Mouse (Mus musculus): ENCODE results near the gene H6pd. TPM values are rescaled to one million over a fixed set of nuclear protein-coding genes. Genes with fewer than 3 reads are reported as not detected.

The H6pd gene
- total and polyA plus RNA-seq, 2 experiments from 2014 or later = 3.2 to 12.6 TPM

DNA sequence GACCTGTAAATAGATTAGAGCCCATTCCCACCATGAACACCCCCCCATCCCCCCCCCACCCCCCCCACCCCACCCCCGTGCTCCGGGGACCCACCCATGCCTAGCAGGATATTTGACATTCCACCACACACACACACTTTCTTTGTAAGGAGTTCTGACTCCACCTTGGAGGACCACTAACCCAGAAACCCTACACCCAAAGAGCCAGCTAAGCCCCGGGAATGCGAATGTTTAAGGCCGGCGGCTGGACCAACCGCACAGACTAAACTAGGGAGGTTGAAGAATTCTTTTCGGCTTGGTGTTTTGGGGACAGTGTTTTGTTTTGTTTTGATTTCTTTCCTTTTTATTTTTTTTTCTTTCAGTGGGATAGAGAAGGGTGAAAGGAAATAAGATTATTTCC is 70.1 kb downstream of the H6pd start:
- no peak for DNase-seq (ENCODE audit: low spot score)
- H3K4me2 ChIP-seq (ENCODE audit: low read depth, low read length, poor library complexity, severe bottlenecking) = no peak overlapping the region
- no peaks in the 10 kb centered on the region for H3K36me3 ChIP-seq (ENCODE audit: insufficient read depth, low read length)
- H3K9me3 ChIP-seq (ENCODE audit: low read length) = no peaks in the 10 kb centered on the region
- 61% methylated on average over 8 of the region's 8 CpGs for WGBS
- no peak overlapping the region for H3K4me3 ChIP-seq (ENCODE audit: low read depth, low read length)
- H3K27me3 ChIP-seq (ENCODE audit: insufficient read depth, low read length) = no peaks in the 10 kb centered on the region
- peaks cover 3% of the 10 kb centered on the region; the same call in 1 of the 2 replicates for H3K4me1 ChIP-seq (ENCODE audit: insufficient read depth, low read length)
- no peak for ATAC-seq (ENCODE audit: low FRiP score)
- no peak overlapping the region for H3K27ac ChIP-seq (ENCODE audit: low read depth, low read length)
- no peak for TF ChIP-seq CTCF (IDR thresholded peaks at IDR 0.05)
- no peak overlapping the region for H3K9ac ChIP-seq (replicated peaks; ENCODE audit: low read length, poor library complexity, severe bottlenecking)

DNA sequence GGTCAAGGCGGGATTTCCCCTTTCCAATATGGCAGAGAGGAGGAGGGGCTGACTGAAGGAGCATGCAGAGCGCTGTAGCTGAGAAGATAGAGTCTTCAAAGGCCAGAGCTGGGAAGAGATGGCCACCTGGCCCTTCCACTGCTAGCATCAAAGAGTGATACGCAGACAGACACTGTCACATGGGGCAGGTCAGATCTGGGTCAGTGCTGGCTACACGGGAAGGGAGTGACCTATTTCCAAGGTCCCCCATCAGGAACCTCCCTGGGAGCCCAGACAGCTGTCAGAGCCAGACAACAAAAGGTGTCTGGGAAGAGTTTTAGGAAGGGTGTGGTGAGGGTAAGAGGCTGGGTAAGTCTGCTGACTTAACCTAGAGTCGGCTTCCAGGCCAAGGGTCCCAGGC is 71.9 kb downstream of the H6pd start:
- Histone ChIP-seq H3K4me1 (ENCODE audit: insufficient read depth, low read length) (no peaks in the 10 kb centered on the region), H3K9me3 (ENCODE audit: low read length) (no peaks in the 10 kb centered on the region), H3K27me3 (ENCODE audit: insufficient read depth, low read length) (no peaks in the 10 kb centered on the region), H3K4me3 (ENCODE audit: low read depth, low read length) (no peak overlapping the region), H3K4me2 (ENCODE audit: low read depth, low read length, poor library complexity, severe bottlenecking) (no peak overlapping the region), H3K36me3 (ENCODE audit: insufficient read depth, low read length) (no peaks in the 10 kb centered on the region), H3K27ac (ENCODE audit: low read depth, low read length) (no peak overlapping the region), H3K9ac (replicated peaks; ENCODE audit: low read length, poor library complexity, severe bottlenecking) (no peak overlapping the region)
- TF ChIP-seq CTCF (IDR thresholded peaks at IDR 0.05) = no peak
- ATAC-seq (ENCODE audit: low FRiP score) (no peak), DNase-seq (ENCODE audit: low spot score) (no peak)
- 63% methylated on average over 5 of the region's 5 CpGs for WGBS

DNA sequence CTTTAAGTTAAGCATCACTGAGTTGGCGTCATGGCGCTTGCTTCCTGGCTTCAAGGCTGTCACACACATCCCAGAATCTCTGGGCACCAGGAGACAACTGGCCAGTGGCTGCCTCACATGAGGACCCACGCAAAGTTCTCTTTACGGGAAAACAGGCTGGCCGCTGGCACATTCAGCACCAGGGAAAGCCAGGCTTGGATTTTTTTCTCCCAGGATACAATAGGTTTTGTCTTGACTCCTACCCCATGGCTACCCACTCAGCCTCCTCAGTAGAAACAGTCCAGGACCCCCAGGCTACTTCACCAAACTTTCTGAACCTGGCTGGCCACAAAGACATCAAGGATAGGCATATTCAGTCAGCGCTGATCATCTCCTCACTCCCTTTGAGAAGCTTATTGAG is 73.4 kb downstream of the H6pd start:
- Histone ChIP-seq H3K4me1 (ENCODE audit: insufficient read depth, low read length) (no peaks in the 10 kb centered on the region), H3K9me3 (ENCODE audit: low read length) (no peaks in the 10 kb centered on the region), H3K4me3 (ENCODE audit: low read depth, low read length) (no peak overlapping the region), H3K4me2 (ENCODE audit: low read depth, low read length, poor library complexity, severe bottlenecking) (no peak overlapping the region), H3K27me3 (ENCODE audit: insufficient read depth, low read length) (no peaks in the 10 kb centered on the region), H3K27ac (ENCODE audit: low read depth, low read length) (no peak overlapping the region), H3K36me3 (ENCODE audit: insufficient read depth, low read length) (no peaks in the 10 kb centered on the region), H3K9ac (replicated peaks; ENCODE audit: low read length, poor library complexity, severe bottlenecking) (no peak overlapping the region)
- ATAC-seq (ENCODE audit: low FRiP score) (no peak), DNase-seq (ENCODE audit: low spot score) (no peak)
- no peak for TF ChIP-seq CTCF (IDR thresholded peaks at IDR 0.05)
- WGBS = 80% methylated on average over 6 of the region's 6 CpGs

DNA sequence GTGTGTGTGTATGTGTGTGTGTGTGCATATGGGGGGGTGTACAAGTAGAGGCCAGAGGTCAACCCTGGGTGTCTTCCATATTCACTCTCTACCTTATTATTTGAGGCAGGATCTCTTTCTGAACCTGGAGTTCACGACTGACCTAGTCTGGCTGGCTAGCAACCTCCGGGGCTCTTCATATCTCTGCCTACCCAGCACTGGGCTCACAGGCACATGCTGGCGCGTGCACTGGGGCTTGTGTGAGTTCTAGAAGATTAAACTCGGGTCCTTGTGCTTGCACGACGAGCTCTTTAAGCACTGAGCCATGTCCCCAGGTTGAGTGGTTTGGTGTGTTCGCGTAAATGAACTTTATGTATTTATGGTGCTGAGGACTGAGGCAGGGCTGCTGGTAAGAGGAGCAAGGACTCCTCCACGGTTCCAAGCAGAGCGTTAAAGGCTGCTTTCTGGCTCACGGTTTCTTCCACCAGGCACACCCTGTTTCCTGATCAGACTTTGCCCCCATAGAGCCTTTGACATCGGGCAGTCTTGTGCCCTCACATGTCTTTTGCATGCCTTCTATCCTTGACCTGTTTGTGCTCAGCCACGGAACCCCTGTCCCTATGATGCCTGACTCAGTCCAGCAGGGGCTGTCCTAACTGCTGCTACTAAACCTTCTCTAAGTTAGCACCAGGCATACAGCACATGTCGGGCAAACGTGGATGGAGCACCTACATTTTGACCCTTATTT is 75.1 kb downstream of the H6pd start:
- H3K4me1 ChIP-seq (ENCODE audit: insufficient read depth, low read length) = no peaks in the 10 kb centered on the region
- 90% methylated on average over 16 of the region's 16 CpGs for WGBS
- H3K4me2 ChIP-seq (ENCODE audit: low read depth, low read length, poor library complexity, severe bottlenecking) = no peak overlapping the region
- ATAC-seq (ENCODE audit: low FRiP score) (no peak), DNase-seq (ENCODE audit: low spot score) (no peak)
- no peak overlapping the region for H3K27ac ChIP-seq (ENCODE audit: low read depth, low read length)
- H3K4me3 ChIP-seq (ENCODE audit: low read depth, low read length) = no peak overlapping the region
- H3K27me3 ChIP-seq (ENCODE audit: insufficient read depth, low read length) = no peaks in the 10 kb centered on the region
- no peak for TF ChIP-seq CTCF (IDR thresholded peaks at IDR 0.05)
- H3K9ac ChIP-seq (replicated peaks; ENCODE audit: low read length, poor library complexity, severe bottlenecking) = no peak overlapping the region
- H3K36me3 ChIP-seq (ENCODE audit: insufficient read depth, low read length) = no peaks in the 10 kb centered on the region
- H3K9me3 ChIP-seq (ENCODE audit: low read length) = no peaks in the 10 kb centered on the region

DNA sequence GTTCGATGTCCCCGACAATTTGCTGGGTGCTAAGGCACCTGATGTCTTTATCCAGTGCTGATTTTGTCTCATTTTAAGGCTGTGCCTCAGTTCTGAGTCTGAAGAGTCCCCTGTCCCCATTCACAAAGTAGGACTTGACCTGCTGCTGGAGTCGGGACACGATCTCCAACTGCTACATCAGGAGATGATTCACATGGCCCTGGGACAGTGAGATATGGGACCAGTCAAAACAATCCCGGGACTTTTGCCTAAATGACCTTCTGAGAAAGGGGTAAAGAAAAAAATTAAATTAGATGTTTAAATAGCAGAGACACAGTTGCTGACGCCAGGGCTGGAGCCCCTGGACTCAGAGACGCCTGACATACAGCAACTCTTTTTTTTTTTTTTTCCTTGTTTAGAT is 75.8 kb downstream of the H6pd start:
- no peaks in the 10 kb centered on the region for H3K27me3 ChIP-seq (ENCODE audit: insufficient read depth, low read length)
- no peak overlapping the region for H3K4me2 ChIP-seq (ENCODE audit: low read depth, low read length, poor library complexity, severe bottlenecking)
- no peaks in the 10 kb centered on the region for H3K9me3 ChIP-seq (ENCODE audit: low read length)
- no peaks in the 10 kb centered on the region for H3K36me3 ChIP-seq (ENCODE audit: insufficient read depth, low read length)
- no peak for TF ChIP-seq CTCF (IDR thresholded peaks at IDR 0.05)
- no peak overlapping the region for H3K4me3 ChIP-seq (ENCODE audit: low read depth, low read length)
- no peak for ATAC-seq (ENCODE audit: low FRiP score)
- H3K4me1 ChIP-seq (ENCODE audit: insufficient read depth, low read length) = no peaks in the 10 kb centered on the region
- 93% methylated on average over 7 of the region's 7 CpGs for WGBS
- no peak for DNase-seq (ENCODE audit: low spot score)
- H3K9ac ChIP-seq (replicated peaks; ENCODE audit: low read length, poor library complexity, severe bottlenecking) = no peak overlapping the region
- no peak overlapping the region for H3K27ac ChIP-seq (ENCODE audit: low read depth, low read length)

DNA sequence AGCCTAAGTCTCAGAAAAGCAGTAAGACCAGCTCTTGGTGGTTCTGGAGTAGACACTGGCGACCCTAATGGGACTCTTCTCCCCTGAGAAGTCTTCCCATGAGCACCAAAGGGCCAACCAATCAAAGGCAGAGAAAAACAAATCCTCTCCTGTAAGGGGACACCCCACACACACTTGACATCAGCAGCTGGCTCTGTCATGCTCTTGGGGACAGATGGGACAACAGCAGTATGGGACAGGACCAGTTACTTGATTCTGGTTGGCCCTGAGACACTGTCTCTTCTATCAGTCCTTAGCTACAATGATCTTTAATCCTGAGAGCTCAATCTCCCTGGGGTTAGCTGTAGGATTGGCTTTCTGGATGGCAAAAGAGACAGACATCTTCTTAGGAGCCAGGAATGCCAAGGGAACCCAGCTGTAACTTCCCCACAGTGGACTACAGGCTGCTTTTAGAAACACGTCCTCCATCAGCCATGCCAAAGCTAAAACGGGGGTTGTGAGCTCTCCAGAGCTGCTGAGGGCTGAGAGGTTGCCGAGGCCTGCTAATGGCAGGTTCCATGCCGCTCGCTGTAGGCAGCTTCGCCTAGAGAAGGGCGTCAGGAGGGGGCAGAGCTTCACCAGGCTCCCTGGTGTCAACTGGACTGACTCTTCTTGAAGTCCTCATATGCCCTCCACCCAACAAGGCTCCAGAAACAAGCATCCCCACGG is 76.6 kb downstream of the H6pd start:
- WGBS = 89% methylated on average over 9 of the region's 9 CpGs
- no peak for TF ChIP-seq CTCF (IDR thresholded peaks at IDR 0.05)
- no peak for ATAC-seq (ENCODE audit: low FRiP score)
- no peak overlapping the region for H3K9ac ChIP-seq (replicated peaks; ENCODE audit: low read length, poor library complexity, severe bottlenecking)
- no peaks in the 10 kb centered on the region for H3K27me3 ChIP-seq (ENCODE audit: insufficient read depth, low read length)
- no peaks in the 10 kb centered on the region for H3K36me3 ChIP-seq (ENCODE audit: insufficient read depth, low read length)
- H3K4me2 ChIP-seq (ENCODE audit: low read depth, low read length, poor library complexity, severe bottlenecking) = no peak overlapping the region
- H3K27ac ChIP-seq (ENCODE audit: low read depth, low read length) = no peak overlapping the region
- H3K9me3 ChIP-seq (ENCODE audit: low read length) = no peaks in the 10 kb centered on the region
- no peak overlapping the region for H3K4me3 ChIP-seq (ENCODE audit: low read depth, low read length)
- no peaks in the 10 kb centered on the region for H3K4me1 ChIP-seq (ENCODE audit: insufficient read depth, low read length)
- no peak for DNase-seq (ENCODE audit: low spot score)
